Mouse (Mus musculus) cerebellum, postnatal 36 days (tissue): ENCODE measurements at regions not wholly inside any gene's neighbourhood (a gene's known extent, or its start where the extent isn't known, plus 50 kb on each side); places are given as distances from the start of the nearest gene placed in this dataset.

Source experiments
- DNase-seq, 2 experiments: peaks; one replicate each; pipeline ENCODE4 v3.0.0; 2021 to 2022; ENCODE audit warnings: mixed read lengths in 2 of 2

DNA sequence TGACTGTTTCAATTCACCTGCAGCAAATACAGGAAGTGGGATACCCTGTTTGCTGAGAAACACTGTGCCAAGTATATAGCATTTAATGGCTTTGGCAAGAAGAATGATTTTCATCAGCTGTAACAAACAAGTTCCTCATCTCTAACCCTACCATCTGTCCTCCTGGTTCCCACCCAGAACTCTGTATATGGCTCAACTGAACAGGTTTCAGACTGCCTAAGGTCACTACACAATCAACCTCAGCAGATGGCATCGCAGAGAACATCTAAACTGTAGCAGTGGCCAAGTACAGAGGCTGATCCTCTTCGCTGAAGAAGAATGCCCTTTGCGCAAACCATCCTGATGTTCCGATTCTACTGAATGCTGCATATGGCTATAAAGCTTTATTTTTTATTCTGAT, 668.8 kb upstream of the Foxg1 start:
- DNase-seq, result peak; percentile 3 to 18

DNA sequence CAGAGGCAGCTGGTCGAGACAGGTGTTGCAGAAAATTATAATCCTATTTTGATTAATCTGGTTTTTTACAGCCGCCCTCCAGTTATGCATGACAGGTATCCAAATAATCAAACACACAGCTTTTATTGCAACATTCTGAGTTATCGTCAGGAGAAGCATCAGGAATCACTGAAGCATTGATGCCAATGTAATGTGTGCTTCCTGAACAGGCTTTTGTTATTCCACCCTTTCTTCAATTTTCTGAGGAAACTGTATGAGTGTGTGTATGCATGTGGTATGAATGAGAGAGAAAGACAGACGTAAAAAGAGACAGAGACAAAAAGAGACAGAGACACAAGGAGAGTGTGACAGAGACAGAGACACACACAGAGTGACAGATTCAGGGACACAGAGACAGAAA, 652.6 kb upstream of the Foxg1 start:
- no peak for DNase-seq

DNA sequence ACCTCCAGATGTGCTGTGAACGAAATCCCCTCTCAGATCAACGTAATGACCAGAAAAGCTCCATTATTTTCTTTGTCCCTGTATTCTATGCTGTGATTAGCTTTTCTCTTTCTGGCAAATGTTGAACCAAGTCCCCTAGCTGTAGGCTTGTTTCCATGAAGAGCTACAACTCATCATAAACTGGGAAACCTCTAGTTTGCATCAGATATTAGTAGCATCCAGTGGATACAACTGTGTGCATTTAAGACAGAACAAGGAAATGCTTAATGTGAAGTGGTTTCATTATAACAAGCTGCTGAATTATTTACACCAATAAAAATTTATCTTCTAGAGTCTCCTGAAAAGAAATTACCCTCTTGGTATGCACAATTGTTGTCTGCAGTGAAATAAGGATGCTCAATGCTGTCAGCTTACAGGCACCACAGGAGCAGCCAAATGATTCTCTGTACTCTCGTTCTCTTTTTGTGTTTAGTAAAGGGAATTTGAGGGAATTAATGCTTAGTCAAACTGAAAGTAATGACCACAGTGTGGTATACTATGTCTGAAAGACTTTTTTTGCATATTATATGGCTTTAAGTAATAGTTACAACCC, 623.6 kb upstream of the Foxg1 start:
- no peak for DNase-seq
